Comparison of ENCODE assay signal across 11 mouse cellular contexts in genomic region chr14:27182646-27183438, GRCm38 (mm10).
DNase-seq lines count a peak whose midpoint lies in the region; ATAC-seq and TF ChIP-seq lines count a peak whose summit lies in the region.
"Had no signal": no experiment of that assay in that cellular context is flagged by ENCODE, and none has a peak within 500 bp of the region (broad histone marks: within the 10 kb centered on the region; RNA-seq: fewer than 3 reads in every experiment).

No protein-coding gene starts in this region.

- H3K27ac ChIP-seq in kidney, adult 2 months (ENCODE audit: insufficient read depth, low read depth, low read length): peak overlapping the region; percentile 34; the same call in 1 of the 2 replicates
- 0 out of 2 replicates have a peak overlapping the region, but pooled peaks have one; percentile 13 for H3K27ac ChIP-seq in limb, embryonic 14.5 days (replicated peaks; ENCODE audit: low read depth, low read length)
- no peak overlapping the region for H3K27ac ChIP-seq in hindbrain, embryonic 14.5 days
- H3K27ac ChIP-seq: left cerebral cortex, adult 2 months had no signal

- DNase-seq in kidney, adult 2 months: no peak
- no peak for DNase-seq in kidney, postnatal 25 days
- peak; percentile 47 for DNase-seq in brain, adult 2 months (ENCODE audit: low read depth, low spot score)
- DNase-seq in cerebellum, postnatal 25 days: peak; percentile 41 to 50
- no peak for DNase-seq in limb, embryonic 14.5 days (ENCODE audit: low spot score)
- no peak for DNase-seq in right cerebral cortex, adult 18-20 months
- DNase-seq in frontal cortex, postnatal 10 days (ENCODE audit: low spot score in 2 of 2): no peak
- no peak for DNase-seq in hindbrain, embryonic 14.5 days (ENCODE audit: low spot score)
- DNase-seq: thymus, adult 18-20 months had no signal

- peak; percentile 27 for ATAC-seq in limb, embryonic 14.5 days (ENCODE audit: low FRiP score, low read depth)
- no peak for ATAC-seq in hindbrain, embryonic 14.5 days (ENCODE audit: low FRiP score)
- ATAC-seq: hindbrain, embryonic 16.5 days had no signal

- H3K27me3 ChIP-seq in kidney, adult 2 months (replicated peaks; ENCODE audit: control insufficient read depth, insufficient read depth, low read length): no peaks in the 10 kb centered on the region
- no peaks in the 10 kb centered on the region for H3K27me3 ChIP-seq in limb, embryonic 14.5 days (ENCODE audit: control insufficient read depth, insufficient read depth, low read length)
- H3K27me3 ChIP-seq in hindbrain, embryonic 14.5 days (ENCODE audit: control insufficient read depth, insufficient read depth, low read length): no peaks in the 10 kb centered on the region

- H3K9me3 ChIP-seq in limb, embryonic 14.5 days (ENCODE audit: control insufficient read depth, low read length): no peaks in the 10 kb centered on the region
- H3K9me3 ChIP-seq in hindbrain, embryonic 14.5 days (ENCODE audit: control insufficient read depth, low read length): no peaks in the 10 kb centered on the region

- H3K4me2 ChIP-seq in limb, embryonic 14.5 days (replicated peaks; ENCODE audit: low read depth, low read length, severe bottlenecking): no peak overlapping the region
- H3K4me2 ChIP-seq in hindbrain, embryonic 14.5 days (replicated peaks): no peak overlapping the region

- H3K9ac ChIP-seq in limb, embryonic 14.5 days (ENCODE audit: low read depth, low read length, severe bottlenecking): no peak overlapping the region
- H3K9ac ChIP-seq in hindbrain, embryonic 14.5 days: no peak overlapping the region

- TF ChIP-seq POLR2A in kidney, adult 2 months (IDR thresholded peaks at IDR 0.05; ENCODE audit: low read depth, low read length): no peak
- TF ChIP-seq POLR2A in limb, embryonic 14.5 days (IDR thresholded peaks at IDR 0.05; ENCODE audit: borderline replicate concordance, extremely low read depth, insufficient read depth, insufficient read length): no peak

- no peaks in the 10 kb centered on the region for H3K36me3 ChIP-seq in kidney, adult 2 months (ENCODE audit: control insufficient read depth, insufficient read depth, low read length)
- H3K36me3 ChIP-seq in limb, embryonic 14.5 days (ENCODE audit: control insufficient read depth, insufficient read depth, low read length): no peaks in the 10 kb centered on the region
- H3K36me3 ChIP-seq in hindbrain, embryonic 14.5 days (replicated peaks; ENCODE audit: control insufficient read depth, insufficient read depth): no peaks in the 10 kb centered on the region

- WGBS in kidney, adult 2 months: 54% methylated on average over 11 of the region's 11 CpGs
- 56% methylated on average over 11 of the region's 11 CpGs for WGBS in limb, embryonic 14.5 days
- 70% methylated on average over 11 of the region's 11 CpGs for WGBS in hindbrain, embryonic 14.5 days

- no peak for TF ChIP-seq CTCF in kidney, adult 2 months (conservative IDR thresholded peaks at IDR 0.05; ENCODE audit: insufficient read depth, insufficient read length, low read depth, low read length)

- peaks cover 36% of the 10 kb centered on the region for H3K4me1 ChIP-seq in kidney, adult 2 months (ENCODE audit: control insufficient read depth, insufficient read depth, low read length)
- H3K4me1 ChIP-seq in limb, embryonic 14.5 days (ENCODE audit: control insufficient read depth, insufficient read depth, low read length): peaks cover 20% of the 10 kb centered on the region
- H3K4me1 ChIP-seq in hindbrain, embryonic 14.5 days (replicated peaks; ENCODE audit: control insufficient read depth, insufficient read depth, low read length): no peaks in the 10 kb centered on the region

- no peak overlapping the region for H3K4me3 ChIP-seq in kidney, adult 2 months (ENCODE audit: insufficient read depth, low read depth, low read length)
- no peak overlapping the region for H3K4me3 ChIP-seq in limb, embryonic 14.5 days (replicated peaks; ENCODE audit: low read length)
- no peak overlapping the region for H3K4me3 ChIP-seq in hindbrain, embryonic 14.5 days (replicated peaks; ENCODE audit: low read length)
- H3K4me3 ChIP-seq: left cerebral cortex, adult 2 months had no signal

Comparison
In these comparisons a context has a peak if more than half of its experiments do, and no peak if none do; other contexts are left out.
1. DNase-seq: peak in brain, adult 2 months (single experiment) and cerebellum, postnatal 25 days (2 of 2); none in kidney, adult 2 months (single experiment), kidney, postnatal 25 days (0 of 2), limb, embryonic 14.5 days (single experiment), right cerebral cortex, adult 18-20 months (single experiment), frontal cortex, postnatal 10 days (0 of 2) and hindbrain, embryonic 14.5 days (single experiment).